Mouse (Mus musculus) testis, postnatal 14 days (tissue): ENCODE measurements around the gene Tulp3.
"Not testable (repeated sequence)": the region's sequence is repeated elsewhere in the genome, so short reads cannot be mapped to it uniquely, and the experiment has no call there.

Experiments
- DNase-seq: peaks from one replicate; pipeline ENCODE4 v3.0.0; 2021; ENCODE audit warnings: low spot score

Tulp3 gene

DNA sequence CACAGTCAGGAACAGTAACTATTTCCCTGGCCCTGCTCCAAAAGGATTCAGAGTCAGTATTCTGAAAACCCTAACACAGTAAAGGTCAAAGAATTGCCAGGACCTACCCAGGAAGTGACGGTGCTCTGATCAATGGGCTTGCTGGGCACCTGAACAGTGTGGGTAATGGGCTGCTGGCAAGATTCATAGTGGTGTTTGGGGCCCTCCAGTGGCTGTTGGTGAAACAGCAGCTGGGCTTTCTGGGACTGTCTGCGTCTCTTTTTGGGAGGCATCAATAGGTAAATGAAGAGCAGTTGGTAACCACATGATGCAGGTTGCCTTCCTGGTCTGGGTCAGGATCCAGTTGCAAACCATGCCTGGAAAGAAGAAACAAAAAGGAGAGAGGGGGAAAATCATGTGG, 3.3 kb upstream of the Tulp3 start:
- DNase-seq: no peak

DNA sequence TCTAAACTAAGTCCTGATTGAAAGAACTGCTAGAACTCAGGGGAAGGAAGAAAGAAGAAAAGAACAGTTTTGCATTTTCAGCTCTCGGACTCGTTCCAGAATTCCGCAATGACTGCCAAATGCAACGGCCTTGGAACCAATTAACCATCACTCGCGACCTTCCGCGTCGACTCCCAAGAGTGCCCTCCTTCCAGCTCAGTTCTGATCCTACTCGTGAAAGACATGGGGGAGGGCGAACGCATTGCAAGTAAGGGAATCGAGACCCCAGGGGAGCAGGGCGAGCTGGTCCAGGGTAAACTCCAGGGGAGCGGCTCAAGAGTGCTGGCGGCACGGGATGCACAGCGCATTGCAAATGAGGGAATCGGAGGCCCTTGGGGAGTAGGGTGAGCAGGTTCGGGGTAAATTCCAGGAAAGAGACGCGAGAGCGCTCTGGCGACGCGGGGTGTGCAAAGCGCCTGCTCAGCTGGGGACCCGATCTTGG, 410 bp downstream of the Tulp3 start:
- DNase-seq: peak; percentile 47

DNA sequence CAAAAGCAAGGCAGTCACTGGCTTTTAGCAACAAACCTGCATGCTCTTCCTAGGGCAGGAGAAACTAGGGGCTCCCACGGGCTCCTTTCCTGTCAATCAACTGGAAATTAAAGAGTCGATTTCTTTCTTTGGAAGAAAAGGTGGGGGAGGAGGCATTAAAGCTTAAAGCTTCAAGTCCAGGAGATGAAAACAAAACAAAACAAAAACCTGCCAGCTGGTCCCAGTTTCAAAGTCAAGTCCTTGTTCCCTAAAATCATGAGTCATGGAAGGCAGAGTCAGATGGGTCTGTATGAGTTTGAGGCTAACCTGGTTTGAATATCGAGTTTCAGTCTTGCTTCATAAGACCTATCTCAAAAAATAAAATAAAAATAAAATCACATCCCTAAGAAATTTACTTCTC, 1.5 kb downstream of the Tulp3 start:
- DNase-seq: no peak

DNA sequence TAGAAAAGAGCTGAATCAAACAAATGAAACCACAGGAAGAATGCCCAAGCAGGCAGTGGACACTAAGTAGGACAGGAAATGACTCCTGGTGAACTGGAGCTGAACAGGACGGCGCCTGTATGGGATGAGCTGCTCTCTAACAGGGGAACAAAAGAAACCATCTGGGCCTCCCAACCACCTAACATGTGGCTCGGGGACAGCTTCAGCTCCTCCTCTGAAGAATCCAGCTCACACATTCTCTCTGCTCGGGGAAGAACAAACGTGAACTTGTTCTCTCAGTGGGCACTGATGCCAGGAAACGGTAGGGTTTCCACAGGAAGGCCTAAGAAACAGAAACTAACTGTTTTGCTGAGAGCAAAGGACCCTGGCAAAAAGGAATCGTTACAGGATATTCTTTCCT, 5.9 kb downstream of the Tulp3 start:
- DNase-seq: no peak

DNA sequence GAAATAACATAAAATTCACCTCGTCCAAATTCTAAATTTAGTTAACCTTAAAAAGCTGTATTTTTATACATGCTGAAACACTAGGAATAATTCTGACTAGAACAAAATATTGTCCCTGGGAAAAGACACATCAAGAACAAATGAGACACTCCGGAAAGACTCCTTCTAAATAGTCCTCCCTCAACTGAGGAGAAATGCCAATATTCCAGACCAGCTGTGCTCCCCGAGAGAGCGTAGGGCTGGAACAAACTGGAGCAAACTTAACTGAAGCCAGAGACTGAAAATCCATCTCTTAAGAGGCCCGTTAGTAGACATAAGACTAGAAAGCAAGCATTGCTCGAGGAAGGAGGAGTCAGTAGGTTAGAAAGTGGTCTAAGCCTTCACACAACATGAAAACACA, 8.9 kb downstream of the Tulp3 start:
- no peak for DNase-seq

DNA sequence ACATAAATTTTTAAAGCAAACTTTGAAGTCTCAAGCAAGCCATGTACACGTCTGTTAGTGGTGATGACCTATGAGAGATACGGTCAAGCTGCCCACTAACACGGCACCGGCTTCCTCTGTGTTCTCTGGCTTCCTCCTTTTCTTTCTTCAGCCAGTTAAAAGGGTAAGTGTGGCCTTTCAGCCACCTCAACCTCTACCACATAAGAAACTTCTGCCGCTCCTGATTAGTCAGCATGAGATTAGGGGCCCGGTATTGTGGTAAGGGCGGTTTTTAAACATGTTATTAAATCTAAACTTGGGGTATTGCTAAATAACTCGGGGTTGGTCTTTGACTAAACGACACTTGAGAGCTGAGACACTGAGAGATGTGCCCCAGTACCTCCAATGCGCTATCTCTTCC, 10.0 kb downstream of the Tulp3 start:
- no peak for DNase-seq

DNA sequence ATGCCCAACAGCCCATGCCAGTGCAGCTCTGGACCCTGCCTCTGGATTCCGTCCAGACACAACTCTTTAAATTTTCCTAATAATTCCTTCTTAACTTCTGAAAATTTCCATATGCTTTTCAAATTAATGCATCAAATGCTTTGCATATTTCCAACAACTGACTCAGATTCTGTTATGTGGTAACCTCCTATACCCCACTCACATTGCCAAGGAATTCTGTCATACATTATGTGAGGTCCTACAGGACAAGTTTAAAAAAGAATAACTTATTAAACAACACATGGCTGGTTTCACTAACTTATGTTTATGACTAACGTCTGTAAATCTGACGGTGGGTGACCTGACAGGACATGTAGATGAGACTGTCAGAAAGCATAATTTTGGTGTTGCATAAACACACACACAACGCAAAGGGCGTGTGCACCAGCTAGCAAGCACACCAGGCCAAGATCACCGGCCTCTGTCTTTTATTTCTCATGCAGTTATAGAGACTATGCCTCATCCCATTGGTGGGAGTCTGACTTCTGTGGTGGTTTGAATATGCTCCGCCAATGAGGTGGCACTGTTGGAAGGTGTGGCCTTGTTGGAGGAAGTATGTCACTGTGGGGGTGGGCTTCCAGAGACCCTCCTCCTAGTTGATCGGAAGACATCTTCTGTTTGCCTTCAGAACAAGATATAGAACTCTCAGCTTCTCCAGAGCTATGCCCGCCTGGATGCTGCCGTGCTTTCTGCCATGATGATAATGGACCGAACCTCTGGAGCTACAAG, 13.5 kb downstream of the Tulp3 start:
- DNase-seq: no peak

DNA sequence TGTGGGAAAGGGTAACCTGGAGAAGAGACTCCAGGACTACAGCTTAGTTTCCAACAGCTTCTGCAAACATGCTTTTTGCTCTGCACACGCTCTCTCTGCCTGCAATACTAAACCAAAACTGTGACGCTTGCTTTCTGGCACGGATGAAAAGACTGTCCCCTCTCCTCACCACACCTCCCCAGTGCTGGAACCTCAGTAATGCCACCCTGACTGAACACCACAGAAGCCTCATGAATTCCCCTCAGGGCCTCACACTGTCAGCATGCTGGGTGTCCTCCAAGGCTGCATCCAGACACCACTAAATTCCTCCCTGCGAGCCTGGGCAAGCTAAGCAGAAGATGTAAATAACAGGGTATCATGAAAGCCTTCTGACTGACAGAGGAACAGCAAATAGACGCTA, 16.8 kb downstream of the Tulp3 start:
- no peak for DNase-seq

DNA sequence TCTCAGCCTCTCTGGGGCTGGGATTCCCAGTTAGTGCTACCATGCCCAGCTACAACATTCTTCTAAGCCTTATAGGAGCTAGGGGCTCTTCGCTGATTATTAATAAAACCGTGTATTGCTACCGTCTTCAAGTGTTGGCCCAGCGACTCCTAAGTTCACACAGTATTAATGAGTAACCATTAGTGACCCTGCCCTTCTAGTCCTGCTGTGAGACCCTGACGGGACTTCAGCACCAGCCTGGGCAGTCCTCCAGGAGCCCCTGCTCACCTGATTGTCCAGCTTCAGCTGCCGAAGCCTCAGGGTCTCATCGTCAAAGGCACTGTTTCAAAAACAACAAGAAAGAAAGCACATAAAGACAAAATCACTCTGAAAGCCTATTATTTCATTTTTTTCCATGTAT, 18.2 kb downstream of the Tulp3 start:
- no peak for DNase-seq

DNA sequence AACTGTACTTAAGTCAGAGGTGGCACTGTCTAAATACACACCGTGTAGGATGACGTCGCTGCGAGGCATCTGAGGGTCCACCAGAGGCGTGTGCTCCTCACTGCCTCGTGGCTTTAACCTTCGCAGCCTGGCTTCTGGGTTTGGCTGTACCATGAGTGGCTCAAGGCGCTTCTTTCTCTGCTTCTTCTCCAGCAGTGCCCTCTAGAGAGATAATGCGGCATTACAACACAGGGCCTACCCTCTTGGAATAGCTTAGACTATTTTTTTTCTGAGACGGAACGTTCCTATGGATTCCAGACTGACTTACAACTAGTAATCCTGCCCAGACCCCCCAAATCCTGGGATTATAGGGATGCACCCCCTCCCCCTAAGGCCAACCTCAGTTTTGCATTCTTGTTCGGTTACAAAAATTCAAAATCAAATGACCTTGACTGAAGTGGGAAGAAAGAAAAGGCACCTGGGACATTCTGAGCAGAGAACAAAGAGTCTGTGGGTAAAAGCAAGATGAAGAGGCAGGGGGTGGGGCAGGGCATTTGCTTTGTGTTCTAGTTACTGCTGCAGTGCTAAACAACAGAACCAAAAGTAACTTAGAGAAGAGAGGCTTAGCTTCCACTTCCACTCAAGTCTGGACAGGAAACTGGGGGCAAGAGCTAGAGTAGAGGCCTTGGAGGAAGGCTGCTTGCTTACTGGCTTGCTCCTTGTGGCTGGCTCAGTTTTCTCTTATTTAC, 21.1 kb downstream of the Tulp3 start:
- DNase-seq: peak; percentile 40

DNA sequence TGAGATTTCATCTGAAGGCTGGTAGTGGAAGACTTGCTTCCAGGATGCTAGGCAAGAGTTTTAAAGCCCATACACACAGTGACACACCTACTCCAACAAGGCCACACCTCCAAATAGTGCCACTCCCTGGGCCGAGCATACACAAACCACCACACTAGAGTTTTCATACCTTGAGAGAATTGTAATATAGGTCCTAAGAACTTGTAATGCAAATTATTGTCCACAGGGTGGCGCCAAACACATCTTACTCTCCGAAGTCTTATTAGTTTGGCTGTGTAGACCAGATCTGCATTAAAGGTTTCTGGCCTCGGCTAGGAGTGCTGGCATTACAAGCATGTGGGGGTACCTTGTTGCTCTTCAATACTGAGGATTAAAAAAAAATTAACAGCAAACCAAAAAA, 37.3 kb downstream of the Tulp3 start:
- DNase-seq: no peak

DNA sequence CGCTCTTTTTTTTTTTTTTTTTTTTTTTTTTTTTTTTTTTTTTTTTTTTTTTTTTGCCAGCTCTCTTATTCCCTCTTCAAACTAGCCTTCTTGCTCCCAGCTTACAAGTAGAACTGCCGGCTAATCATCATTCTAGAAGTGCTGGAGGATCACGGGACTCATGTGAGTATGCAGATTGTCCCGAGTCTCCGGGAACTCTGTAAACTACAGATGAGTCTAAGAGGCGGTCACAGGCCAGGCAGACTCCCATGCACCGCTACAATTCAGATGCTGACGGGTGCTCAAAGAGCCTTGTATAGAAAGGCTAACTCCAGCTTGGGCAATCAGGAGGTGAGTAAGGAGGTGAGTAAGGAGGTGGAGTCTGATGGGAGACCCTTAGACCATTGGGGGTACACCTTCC, 40.1 kb downstream of the Tulp3 start:
- DNase-seq: no peak

DNA sequence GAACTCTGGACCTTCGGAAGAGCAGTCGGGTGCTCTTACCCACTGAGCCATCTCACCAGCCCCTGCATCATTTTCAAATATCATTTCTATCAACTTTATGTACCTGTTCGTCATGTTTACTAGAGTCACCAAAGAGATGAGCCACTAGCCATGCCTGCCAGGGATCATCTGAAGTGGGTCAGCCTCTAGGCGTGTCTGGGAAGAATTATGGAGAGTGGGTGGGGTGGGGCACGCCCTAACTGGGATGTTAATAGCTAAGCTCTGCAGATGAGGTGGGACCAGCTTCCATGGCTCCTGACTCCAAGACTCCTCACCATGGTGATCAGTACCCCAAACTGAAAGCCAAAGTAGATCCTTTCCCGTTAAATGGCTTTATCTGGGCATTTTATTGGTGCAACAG, 40.9 kb downstream of the Tulp3 start:
- no peak for DNase-seq

DNA sequence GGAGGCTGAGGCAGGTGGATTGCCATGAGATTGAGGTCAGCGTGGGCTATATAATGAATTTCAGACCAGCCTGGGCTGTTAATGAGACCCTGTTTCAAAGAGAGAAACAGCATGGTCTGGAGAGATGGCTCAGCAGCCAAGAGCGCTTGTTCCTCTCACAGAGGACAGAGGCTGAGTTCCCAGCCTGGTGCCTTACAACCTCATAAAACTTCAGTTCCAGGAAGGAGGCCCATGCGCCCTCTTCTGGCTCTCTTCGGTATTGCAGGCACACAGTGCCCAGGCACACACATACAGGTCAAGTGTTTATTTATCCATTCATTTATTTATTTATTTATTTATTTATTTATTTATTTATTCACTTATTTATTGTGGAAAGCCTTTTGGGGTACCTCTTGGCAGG, 47.3 kb downstream of the Tulp3 start:
- DNase-seq: peak; percentile 55

DNA sequence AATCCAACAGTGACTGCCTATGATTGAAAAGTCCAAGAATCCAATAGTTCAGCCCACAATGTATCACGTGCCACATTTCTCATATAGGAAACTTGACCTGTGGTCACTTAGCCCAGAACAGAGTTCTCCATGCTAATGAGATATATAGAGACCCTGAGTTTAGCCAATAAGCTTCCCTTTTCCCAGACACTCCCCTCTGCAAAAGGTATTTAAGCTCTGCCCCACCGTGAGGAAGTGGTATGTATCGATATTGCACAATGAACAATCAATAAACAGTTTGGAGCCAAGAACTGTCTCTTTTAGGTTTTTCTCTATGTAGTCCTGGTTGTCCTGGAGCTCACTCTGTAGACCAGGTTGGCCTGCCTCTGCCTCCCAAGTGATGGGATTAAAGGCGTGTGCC, 50.9 kb downstream of the Tulp3 start:
- no peak for DNase-seq

DNA sequence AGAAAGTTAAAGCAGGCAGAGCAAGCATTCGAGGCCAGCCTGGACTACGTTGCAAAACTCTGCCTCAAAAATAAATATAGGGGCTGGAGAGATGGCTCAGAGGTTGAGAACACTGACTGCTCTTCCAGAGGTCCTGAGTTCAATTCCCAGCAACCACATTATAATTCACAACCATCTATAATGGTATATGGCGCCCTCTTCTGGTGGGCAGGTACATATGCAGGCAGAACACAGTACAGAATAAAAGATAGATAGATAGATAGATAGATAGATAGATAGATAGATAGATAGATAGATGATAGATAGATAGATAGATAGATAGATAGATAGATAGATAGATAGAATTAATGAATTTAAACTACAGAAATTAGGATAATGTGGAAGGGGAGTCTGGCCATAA, 53.0 kb downstream of the Tulp3 start:
- DNase-seq: not testable (repeated sequence)

DNA sequence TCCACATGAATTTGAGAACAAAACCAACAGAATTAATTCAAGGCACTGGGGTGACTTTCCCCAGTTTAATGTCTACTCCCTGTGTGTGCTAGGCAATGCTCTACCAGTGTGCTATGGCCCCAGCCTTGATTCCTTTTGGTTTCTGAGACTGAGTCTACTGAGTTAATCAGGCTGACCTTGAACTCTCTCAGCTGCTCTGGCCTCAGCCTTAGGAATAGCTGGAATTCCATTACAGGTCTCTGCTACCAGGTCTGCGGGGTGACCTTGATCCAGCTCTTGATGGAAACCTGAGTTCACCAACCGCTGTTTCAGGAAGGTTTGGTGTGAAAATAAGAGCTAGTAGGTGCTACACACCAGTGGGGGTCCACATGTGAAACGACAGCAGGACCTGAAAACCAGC, 53.8 kb downstream of the Tulp3 start:
- no peak for DNase-seq

DNA sequence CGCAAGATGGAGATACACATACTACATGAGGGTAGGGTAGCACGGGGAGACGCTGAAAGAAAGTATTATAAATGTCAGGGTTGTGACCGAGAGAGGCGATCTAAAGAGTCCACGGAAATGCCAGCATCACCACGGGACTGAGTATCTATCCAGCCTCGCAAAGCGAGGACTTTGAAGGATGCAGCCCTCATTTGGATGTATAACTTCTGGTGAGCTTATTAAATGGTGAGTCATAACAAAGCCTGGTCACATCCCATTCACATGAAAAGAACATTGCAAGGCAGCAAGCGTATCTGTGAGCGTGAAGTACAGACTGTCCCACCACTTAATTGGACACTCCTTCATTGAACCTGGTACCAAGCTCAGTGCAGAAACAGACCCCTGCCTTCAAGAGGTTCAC, 54.2 kb downstream of the Tulp3 start:
- no peak for DNase-seq

DNA sequence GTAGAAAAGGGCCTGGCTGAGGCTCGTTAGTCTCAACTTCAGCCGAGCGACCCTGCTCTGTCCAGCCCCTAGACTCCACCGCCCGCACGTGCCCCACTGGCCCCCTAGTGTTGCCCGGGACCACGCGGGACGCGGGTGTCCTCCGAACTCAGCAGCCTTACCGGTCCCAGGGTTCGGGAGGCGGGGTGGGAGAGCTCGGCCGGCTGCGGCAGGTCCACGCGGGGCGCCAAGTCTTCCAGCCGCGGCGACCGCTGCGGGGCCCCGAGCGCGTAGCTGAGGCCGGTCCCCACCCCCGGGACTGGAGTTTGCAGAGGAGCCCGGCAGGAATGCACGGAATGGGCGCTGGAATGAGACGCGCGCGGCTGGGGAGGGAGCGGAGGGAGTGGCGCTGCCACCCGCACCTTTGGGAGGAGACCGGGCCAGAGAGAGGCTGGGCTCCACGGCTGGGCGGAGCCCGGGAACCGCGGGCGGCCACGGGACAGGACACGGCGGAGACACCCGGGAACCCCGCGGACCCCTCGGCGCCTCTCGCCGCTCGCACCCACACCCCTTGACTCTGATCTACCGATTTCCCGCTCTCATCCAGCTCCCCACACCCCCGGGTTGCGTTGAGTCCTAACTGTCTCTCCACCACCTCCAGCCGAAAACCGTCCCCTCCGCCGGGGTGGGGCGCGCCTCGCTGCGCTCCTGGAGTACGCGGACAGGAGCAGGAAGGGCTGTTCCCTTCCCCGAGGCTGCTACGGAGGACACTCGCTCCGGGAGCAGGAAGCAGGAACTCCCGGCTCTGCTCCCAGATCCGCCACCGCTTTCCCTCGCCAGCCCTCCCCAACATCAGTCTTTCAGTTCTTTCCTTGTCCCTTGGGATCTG, 55.3 kb downstream of the Tulp3 start, which contains the start of gene Tead4:
Tead4 (minus strand) TSS at position 690 of the 868 bp plus-strand sequence.
- DNase-seq: peak; percentile 51

DNA sequence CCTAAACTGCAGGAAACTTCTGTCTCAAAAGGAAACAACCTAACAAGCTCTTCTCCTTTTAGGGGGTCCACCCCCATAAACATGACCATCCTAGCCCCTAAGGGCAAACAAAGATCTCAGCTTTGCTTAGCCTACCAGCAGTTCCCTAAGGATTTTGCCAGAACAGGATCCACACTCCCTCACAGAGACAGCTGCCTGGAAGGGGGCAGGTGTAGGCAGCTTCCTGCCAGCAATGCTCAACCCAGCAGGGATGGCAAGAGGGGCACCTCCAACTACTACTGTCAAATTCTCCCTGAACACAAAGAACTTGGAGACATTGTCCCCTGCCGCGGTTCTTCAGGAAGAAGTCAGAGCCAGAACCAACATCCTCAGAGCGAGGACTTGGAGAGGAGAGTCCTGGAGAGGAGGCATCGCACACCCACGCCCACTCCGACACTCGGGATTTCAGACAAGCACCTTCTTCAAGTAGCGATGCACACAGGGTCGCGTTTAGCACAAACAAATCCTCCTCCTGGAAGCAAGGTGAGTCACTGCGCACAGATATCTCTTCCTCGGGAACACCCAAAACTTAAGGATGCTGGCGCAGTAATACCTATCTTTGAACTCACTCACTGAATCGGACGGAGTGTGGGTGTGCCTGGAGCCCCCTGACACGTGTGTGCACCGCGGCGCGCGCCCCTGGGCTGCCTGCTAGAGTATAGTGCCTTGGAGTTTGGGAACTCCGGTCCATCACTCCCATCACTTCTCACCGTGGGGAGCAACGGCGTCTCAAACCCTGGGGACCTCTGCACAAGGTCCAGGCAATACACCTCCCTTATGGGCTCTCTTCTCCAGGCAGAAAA, 56.1 kb downstream of the Tulp3 start:
- DNase-seq: no peak

DNA sequence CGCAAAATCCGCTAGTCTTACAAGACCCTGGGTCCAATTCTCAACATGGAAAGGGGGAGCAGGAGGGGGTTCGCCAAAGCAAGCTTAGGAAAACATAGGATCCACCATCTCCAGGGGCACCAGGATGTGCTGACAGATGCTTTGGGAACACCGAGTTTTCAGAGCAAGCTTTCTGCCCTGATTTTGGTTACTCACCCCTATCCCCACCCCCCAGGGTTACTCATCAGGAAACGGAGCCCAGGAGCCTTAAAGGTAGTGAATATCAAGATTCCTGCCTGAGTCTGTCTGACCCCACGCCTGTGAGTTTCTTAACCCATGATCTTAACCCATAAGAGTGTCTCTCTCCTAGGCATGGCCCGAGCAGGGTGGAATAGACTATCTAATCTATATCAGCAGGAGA, 57.4 kb downstream of the Tulp3 start:
- no peak for DNase-seq
